Mouse (Mus musculus) thymus, adult 2 months (tissue): Measurements from ENCODE around the gene Disc1. TPM values are rescaled to one million over a fixed set of nuclear protein-coding genes. Genes with fewer than 3 reads are reported as not detected.

Experiments
- DNase-seq: peaks from one replicate; pipeline ENCODE4 v3.0.0; 2021
- H3K27ac ChIP-seq: fragments of 200-500 bp; 2 replicates; pipeline ENCODE4 v1.5.1; 2012; ENCODE audit warnings: low read length, control low read depth; ENCODE audit not compliant: control insufficient read depth, insufficient read depth
- H3K27me3 ChIP-seq: fragments of 200-500 bp; 2 replicates; pipeline ENCODE4 v1.6.1; 2012; ENCODE audit warnings: mild to moderate bottlenecking, low read length, moderate library complexity, mixed read lengths; ENCODE audit not compliant: control insufficient read depth, insufficient read depth
- H3K36me3 ChIP-seq: fragments of 200-500 bp; 2 replicates; pipeline ENCODE4 v1.6.1; 2012; ENCODE audit warnings: mild to moderate bottlenecking, low read length, moderate library complexity; ENCODE audit not compliant: control insufficient read depth, insufficient read depth
- H3K4me1 ChIP-seq: fragments of 200-500 bp; replicated peaks from 2 replicates; pipeline ENCODE4 v1.6.1; 2012; ENCODE audit warnings: low read length; ENCODE audit not compliant: control insufficient read depth, insufficient read depth
- H3K4me3 ChIP-seq: fragments of 200-500 bp; 2 replicates; pipeline ENCODE4 v1.5.1; 2012; ENCODE audit warnings: mild to moderate bottlenecking, low read length, control low read depth, moderate library complexity; ENCODE audit not compliant: control insufficient read depth, insufficient read depth
- CTCF ChIP-seq: fragments of 200-500 bp; IDR thresholded peaks from 2 replicates; pipeline ENCODE4 v1.5.1; 2012; ENCODE audit warnings: mild to moderate bottlenecking, control low read depth, low read length, moderate library complexity, borderline replicate concordance; ENCODE audit not compliant: control insufficient read depth, poor library complexity, insufficient read depth; ENCODE audit errors: extremely low read depth
- POLR2A ChIP-seq: fragments of 200-500 bp; IDR thresholded peaks from 2 replicates; pipeline ENCODE4 v1.6.1; 2012; ENCODE audit warnings: mild to moderate bottlenecking, low read length, control low read depth, moderate library complexity; ENCODE audit not compliant: control insufficient read depth, poor library complexity, insufficient read depth; ENCODE audit errors: extremely low read depth
- WGBS: fragments of 180-500 bp; shearing (Covaris S2); methylation state at CpG from one replicate; pipeline ENCODE4 v1.1.7; 2018; 5-methylcytosine and 5-hydroxymethylcytosine counted together
- polyA plus RNA-seq: library from polyadenylated mRNA; depleted of rRNA; stranded (reverse); fragments of >200 nt; gene quantifications from 2 replicates; pipeline ENCODE4 v1.2.3, GENCODE M21; 2012

Disc1 gene
- polyA plus RNA-seq, 1 experiment, result 0.74 TPM

- Histone ChIP-seq H3K36me3 (no peaks in the 10 kb centered on the region), H3K27me3 (no peaks in the 10 kb centered on the region), H3K4me3 (no peak overlapping the region), H3K27ac (no peak overlapping the region), H3K4me1 (no peaks in the 10 kb centered on the region)
- TF ChIP-seq POLR2A, result no peak
- TF ChIP-seq CTCF, result no peak
- WGBS, result 93% methylated on average over 6 of the region's 6 CpGs
- no peak for DNase-seq
Observed at GRCm38 (mm10) chr8:125177091-125177490, 123.1 kb downstream of the Disc1 start.

- WGBS, result 87% methylated on average over 8 of the region's 8 CpGs
- no peak for DNase-seq
- Histone ChIP-seq H3K27me3 (no peaks in the 10 kb centered on the region), H3K4me1 (no peaks in the 10 kb centered on the region), H3K36me3 (no peaks in the 10 kb centered on the region), H3K4me3 (no peak overlapping the region), H3K27ac (no peak overlapping the region)
- no peak for TF ChIP-seq POLR2A
- TF ChIP-seq CTCF, result no peak
Observed at GRCm38 (mm10) chr8:125177958-125178357, 124.0 kb downstream of the Disc1 start.

- H3K4me1 ChIP-seq, result no peaks in the 10 kb centered on the region
- peak; percentile 74 for DNase-seq
- WGBS, result 25% methylated on average over 17 of the region's 17 CpGs
Observed at GRCm38 (mm10) chr8:125183548-125184451, 129.8 kb downstream of the Disc1 start.

GRCm38 (mm10) chr8:125184452-125184817 lies 130.4 kb downstream of the Disc1 start:
- WGBS, result 87% methylated on average over 9 of the region's 9 CpGs
- no peaks in the 10 kb centered on the region for H3K36me3 ChIP-seq
- no peak for DNase-seq
- H3K4me1 ChIP-seq, result no peaks in the 10 kb centered on the region
- H3K27ac ChIP-seq, result no peak overlapping the region
- no peak overlapping the region for H3K4me3 ChIP-seq
- TF ChIP-seq POLR2A (no peak), CTCF (no peak)
- no peaks in the 10 kb centered on the region for H3K27me3 ChIP-seq

More at GRCm38 (mm10) chr8:125183548-125184451, 129.8 kb downstream of the Disc1 start:
- Histone ChIP-seq H3K4me3 (no peak overlapping the region), H3K27me3 (no peaks in the 10 kb centered on the region), H3K36me3 (no peaks in the 10 kb centered on the region), H3K27ac (no peak overlapping the region)
- TF ChIP-seq POLR2A (no peak), CTCF (peak; percentile 92)

- DNase-seq, result no peak
- H3K4me1 ChIP-seq, result no peaks in the 10 kb centered on the region
- WGBS, result 89% methylated on average over 1 of the region's 1 CpGs
- no peak overlapping the region for H3K27ac ChIP-seq
- TF ChIP-seq POLR2A (no peak), CTCF (no peak)
- H3K4me3 ChIP-seq, result no peak overlapping the region
- H3K27me3 ChIP-seq, result no peaks in the 10 kb centered on the region
- H3K36me3 ChIP-seq, result no peaks in the 10 kb centered on the region
Observed at GRCm38 (mm10) chr8:125184881-125185280, 130.9 kb downstream of the Disc1 start.

GRCm38 (mm10) chr8:125187044-125187443 lies 133.0 kb downstream of the Disc1 start:
- Histone ChIP-seq H3K4me1 (no peaks in the 10 kb centered on the region), H3K4me3 (no peak overlapping the region), H3K36me3 (no peaks in the 10 kb centered on the region), H3K27ac (no peak overlapping the region), H3K27me3 (no peaks in the 10 kb centered on the region)
- no peak for DNase-seq
- TF ChIP-seq POLR2A (no peak), CTCF (no peak)
- 85% methylated on average over 10 of the region's 10 CpGs for WGBS
